Mouse (Mus musculus) spleen, postnatal 4 days (tissue): ENCODE results near the gene Trim66.

ENCODE experiments used
- DNase-seq, 2 experiments: peaks; one replicate each; pipeline ENCODE4 v3.0.0; 2022; ENCODE audit warnings: low spot score in 2 of 2

Gene Trim66

GRCm38 (mm10) chr7:109508034-109508433 lies at the start of gene Trim66:
Gene Trim66 (minus strand): TSS chr7:109508134.
- no peak for DNase-seq

DNA sequence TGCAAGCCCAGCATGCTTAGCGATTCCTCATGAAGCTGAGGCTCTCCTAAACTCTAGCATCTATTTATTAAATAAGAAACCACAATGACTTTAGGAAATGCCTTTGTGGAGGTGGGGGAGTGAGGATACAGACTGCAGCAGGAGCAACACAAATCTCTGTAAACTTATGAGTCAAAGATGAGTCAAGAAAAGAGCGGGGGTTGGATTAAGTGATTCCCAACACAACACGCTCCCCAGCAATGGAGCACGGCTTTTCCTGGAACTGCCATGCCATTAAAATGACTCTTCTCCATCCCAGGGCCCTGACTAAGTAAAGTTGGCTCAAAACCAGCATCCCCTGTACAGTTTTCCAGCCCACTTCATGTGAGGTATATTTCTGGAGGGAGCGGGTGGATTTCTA lies 38.8 kb upstream of the Trim66 start:
- DNase-seq: no peak

DNA sequence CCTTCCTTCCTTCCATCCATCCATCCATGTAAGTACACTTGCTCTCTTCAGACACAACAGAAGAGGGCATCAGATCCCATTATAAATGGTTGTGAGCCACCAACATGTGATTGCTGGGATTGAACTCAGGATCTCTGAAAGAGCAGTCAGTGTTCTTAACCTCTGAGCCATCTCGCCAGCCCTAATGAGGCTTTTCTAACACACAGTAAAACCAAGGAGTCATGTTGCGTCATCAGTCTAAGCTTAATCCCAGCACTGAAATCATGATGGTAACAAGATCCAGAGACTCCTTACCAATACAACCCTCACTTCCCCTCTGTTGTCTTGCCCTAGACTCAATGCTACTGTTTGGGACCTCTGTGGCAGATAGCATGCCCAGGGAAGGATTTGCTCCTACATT lies 38.3 kb upstream of the Trim66 start:
- no peak for DNase-seq

- DNase-seq: no peak
These were observed 37.5 kb upstream of the Trim66 start for GRCm38 (mm10) chr7:109545255-109545993.

- DNase-seq: no peak
These were observed 36.9 kb upstream of the Trim66 start for GRCm38 (mm10) chr7:109544792-109545191.

DNA sequence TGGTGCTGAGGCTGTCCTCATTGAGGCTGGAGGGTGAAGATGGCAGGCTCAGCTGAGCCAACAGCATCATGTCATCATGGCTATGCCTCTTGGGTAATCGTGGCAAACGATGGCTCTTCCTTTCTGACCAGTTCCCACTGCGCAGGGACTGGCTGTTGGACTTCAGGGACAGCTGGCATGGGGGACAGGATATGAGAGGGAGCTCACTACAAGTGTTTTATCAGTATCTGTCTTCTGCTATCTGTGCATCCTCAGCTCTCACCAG lies 34.4 kb upstream of the Trim66 start:
- DNase-seq: peak in 1 of 2 experiments; percentile 54

DNA sequence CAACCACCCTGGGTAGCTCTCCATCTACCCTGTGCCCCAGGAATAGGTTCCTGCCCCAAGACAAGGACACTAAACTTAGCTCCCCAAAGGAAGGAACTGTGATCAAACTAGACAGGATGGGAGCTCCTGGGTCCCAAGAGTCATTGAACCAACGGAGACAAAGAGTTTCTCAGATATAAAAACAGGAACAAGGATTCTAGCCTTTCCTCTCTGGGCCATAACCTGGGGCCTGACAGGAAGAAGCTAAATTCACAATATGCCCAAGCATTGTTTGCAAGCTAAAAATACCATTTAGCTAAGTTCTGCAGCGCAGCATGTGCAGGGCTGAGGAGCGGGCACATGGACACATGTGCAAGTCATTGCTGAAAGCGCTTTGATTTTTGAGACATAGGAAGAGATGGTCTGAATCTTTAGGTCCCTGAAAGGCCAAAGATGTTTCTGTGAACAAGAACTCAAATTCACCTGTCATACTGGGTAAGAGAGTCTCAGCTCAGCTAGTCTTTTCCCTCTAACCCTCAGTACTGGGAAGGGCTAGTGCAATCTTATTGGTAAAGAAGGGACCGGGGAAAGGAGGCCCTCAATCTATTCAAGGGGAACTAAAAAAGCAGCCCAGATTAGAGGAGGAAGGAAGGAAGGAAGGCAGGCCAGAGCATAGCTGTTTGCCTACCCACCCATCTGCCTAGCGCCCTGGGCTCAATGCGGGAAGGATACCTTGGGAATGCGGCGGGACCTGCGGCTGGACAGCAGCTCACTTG lies 33.9 kb upstream of the Trim66 start:
- DNase-seq: no peak

GRCm38 (mm10) chr7:109540902-109541301 lies 33.0 kb upstream of the Trim66 start:
- DNase-seq: no peak

DNA sequence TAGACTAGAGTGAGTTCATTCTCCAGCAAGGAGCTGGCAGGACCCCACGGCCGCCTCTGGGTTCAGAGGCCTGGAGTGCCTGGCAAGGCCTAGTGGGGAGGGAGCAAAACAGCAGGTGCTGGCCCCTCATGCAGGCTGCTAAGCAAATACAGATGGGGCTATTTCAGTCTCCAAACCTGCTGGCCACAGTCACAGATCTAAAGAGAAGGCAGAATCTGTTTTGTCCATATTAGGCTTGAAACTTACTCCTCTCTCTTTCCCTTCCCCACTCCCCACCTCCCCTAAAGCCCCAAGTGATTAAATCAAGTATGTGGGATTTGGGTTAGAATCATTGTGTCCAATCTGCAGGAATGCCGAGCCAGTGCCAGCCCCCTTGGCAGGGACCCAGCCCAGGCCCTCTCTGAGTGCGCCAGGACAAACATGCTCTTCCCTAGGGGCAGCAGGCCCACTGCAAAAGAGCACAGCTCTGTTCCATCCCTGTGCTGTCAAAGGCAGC lies 28.6 kb upstream of the Trim66 start:
- DNase-seq: peak in 1 of 2 experiments; percentile 60

GRCm38 (mm10) chr7:109534921-109535320 lies 27.0 kb upstream of the Trim66 start:
- no peak for DNase-seq

GRCm38 (mm10) chr7:109533888-109534287 lies 26.0 kb upstream of the Trim66 start:
- DNase-seq: no peak

- peak in 1 of 2 experiments; percentile 56 for DNase-seq
These were observed 25.2 kb upstream of the Trim66 start for GRCm38 (mm10) chr7:109533129-109533528.

DNA sequence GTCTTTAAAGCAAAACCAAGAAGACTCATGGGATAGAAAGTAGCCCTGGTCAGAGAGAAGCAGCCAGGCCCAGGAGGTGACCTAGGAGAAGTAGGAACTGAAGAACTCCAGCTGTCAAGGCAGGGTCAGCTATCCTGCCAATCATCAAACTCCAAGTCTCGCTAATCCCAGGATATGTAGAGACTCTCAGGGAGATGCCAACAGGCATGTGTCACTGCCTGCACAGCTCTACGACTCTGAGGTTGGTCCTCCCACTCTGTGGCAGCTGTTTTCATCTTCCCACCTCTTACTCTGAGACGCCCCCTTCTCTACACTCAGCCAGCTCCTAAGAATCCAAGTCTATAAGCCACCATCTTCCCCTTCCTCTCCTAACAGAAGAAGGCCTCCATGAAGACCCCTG lies 24.8 kb upstream of the Trim66 start:
- DNase-seq: peak in 1 of 2 experiments; percentile 56

GRCm38 (mm10) chr7:109531501-109531900 lies 23.6 kb upstream of the Trim66 start:
- DNase-seq: no peak

GRCm38 (mm10) chr7:109529741-109530140 lies 21.8 kb upstream of the Trim66 start:
- DNase-seq: no peak

DNA sequence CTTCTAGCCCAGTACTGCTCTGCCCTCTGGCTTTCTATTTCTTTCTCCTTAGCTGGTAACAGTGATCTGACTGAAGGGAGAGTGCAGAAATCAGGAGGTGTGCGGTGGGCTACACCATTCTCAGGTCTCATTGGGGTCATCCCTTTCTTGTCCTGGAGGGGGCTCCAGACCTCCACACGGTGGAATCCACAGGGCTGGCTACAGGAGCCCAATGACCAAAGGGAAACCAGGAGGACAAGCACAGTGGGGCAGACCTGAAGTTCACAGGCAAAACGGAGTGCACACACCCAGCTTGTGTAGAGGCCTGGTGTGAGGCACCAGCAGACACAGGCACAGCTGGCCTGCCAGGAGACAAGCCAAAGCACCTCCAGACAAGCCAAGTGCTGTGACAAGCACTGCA lies 20.4 kb upstream of the Trim66 start:
- peak in 1 of 2 experiments; percentile 38 for DNase-seq

- DNase-seq: no peak
These were observed 19.6 kb upstream of the Trim66 start for GRCm38 (mm10) chr7:109527536-109527935.

GRCm38 (mm10) chr7:109525740-109526663 lies 18.1 kb upstream of the Trim66 start:
- DNase-seq: no peak

DNA sequence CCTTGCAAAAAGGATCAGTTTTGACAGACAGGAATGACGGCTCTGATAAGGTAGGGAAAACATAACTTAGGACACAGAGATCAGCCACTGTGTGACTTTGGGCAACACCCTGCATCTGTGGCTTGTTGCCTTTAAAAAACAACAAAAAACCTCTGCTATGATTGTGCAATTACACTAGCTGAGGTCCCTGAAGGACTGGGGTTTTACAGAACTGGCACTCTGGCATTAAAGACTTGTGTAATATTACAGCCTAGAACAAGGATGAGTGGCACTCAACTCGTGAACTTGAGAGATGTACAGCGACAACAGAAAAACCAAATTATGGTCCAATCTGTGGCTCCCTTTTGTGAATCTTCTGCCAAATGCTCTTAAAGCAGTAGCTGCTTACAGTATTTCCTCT lies 16.8 kb upstream of the Trim66 start:
- no peak for DNase-seq

DNA sequence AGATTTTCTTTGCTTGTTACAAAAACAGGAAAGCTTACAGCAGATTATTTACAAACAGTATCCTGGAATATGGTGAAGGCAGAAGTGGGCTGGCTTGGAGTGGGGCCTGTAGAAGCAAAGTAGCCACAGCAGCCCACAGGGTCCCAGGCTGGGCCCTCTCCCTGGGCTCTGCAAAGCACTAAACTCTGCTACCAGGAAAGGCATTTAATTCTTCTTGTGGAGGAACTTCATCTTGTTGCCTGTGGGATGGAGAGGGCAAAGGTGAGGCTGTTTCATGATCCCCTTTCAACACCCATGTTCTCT lies 16.5 kb upstream of the Trim66 start:
- no peak for DNase-seq

DNA sequence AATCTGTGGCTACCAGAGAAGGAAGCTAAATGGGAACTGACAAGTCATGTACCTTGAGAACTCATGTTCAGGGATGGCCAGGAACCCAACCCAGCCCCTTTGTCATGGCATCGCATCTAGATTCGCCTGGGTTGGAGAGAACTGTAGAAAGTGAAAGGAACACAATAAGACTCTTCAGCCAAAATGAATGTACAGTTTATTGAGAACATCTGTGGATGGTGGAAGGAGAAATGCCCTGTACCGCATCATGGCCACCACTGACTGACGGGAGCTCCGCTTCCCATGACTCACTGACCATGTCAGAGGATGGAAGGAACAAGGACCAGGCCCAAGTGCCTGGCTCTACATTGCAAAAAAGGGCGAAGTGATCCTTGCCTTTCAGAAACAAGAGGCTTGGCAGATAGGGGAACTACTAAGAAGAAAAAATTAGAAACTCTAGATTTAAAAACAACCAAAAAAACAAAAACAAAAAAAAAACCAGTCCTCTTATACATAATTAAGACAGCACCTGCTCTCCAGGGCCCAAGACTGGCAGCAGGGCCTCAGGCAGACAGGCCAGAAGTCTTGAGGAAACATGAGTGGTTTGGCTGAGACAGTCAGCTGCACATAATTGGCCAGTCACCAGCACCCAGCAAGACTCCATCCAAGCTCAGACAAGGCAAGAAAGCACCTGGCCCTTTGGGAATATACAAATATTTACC lies 16.0 kb upstream of the Trim66 start:
- no peak for DNase-seq

- DNase-seq: no peak
These were observed 15.4 kb upstream of the Trim66 start for GRCm38 (mm10) chr7:109523304-109523703.
